Mouse (Mus musculus) cortical plate, adult 2 months (tissue): ENCODE results near the gene Exoc3l4. TPM values are rescaled to one million over a fixed set of nuclear protein-coding genes. Genes with fewer than 3 reads are reported as not detected.
A peak's percentile ranks its signal among the peaks of the same experiment; 100 is the strongest.

Experiments
- H3K27ac ChIP-seq: fragments of 200-500 bp; 2 replicates; pipeline ENCODE4 v1.5.1; 2012; ENCODE audit warnings: low read length, control low read depth, inconsistent platforms; ENCODE audit not compliant: insufficient read depth
- H3K4me1 ChIP-seq: fragments of 200-500 bp; 2 replicates; pipeline ENCODE4 v1.6.1; 2011; ENCODE audit warnings: low read length; ENCODE audit not compliant: control insufficient read depth, insufficient read depth
- H3K4me3 ChIP-seq: fragments of 200-500 bp; 2 replicates; pipeline ENCODE4 v1.5.1; 2011; ENCODE audit warnings: mild to moderate bottlenecking, low read length, control low read depth; ENCODE audit not compliant: insufficient read depth
- CTCF ChIP-seq: fragments of 200-500 bp; IDR thresholded peaks from 2 replicates; pipeline ENCODE4 v1.5.1; 2011; ENCODE audit warnings: mild to moderate bottlenecking, control low read depth, low read length; ENCODE audit not compliant: insufficient read depth; ENCODE audit errors: extremely low read depth
- POLR2A ChIP-seq: fragments of 200-500 bp; IDR thresholded peaks from 2 replicates; pipeline ENCODE4 v1.6.1; 2011; ENCODE audit warnings: mild to moderate bottlenecking, low read length, control low read depth; ENCODE audit not compliant: insufficient read depth; ENCODE audit errors: extremely low read depth
- polyA plus RNA-seq: library from polyadenylated mRNA; depleted of rRNA; stranded (reverse); fragments of >200 nt; gene quantifications from 2 replicates; pipeline ENCODE4 v1.2.3, GENCODE M21; 2012

The Exoc3l4 gene
- polyA plus RNA-seq, 1 experiment, result 2.5 TPM

DNA sequence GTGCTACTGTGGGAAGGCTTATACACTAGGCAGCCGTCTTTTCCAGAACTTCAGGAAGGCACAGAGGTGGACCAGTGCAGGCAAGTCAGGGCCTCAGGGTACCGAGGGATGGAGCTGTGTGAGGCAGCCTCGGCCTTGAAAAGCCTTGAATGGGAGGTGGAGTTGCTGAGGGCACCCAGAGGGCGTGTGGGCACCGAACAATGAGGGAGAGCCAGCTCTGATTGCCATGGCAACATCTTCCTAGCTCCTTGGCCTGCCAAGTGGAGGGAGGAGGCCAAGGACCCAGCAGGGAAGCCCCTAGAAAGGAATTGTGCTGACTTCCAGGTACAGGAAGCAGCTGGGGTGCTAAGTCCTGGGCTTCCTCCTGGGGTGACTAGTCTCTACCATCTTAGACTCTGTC, 7.2 kb upstream of the Exoc3l4 start:
- no peak overlapping the region for H3K27ac ChIP-seq
- TF ChIP-seq POLR2A (no peak), CTCF (no peak)
- no peak overlapping the region for H3K4me3 ChIP-seq
- no peaks in the 10 kb centered on the region for H3K4me1 ChIP-seq

DNA sequence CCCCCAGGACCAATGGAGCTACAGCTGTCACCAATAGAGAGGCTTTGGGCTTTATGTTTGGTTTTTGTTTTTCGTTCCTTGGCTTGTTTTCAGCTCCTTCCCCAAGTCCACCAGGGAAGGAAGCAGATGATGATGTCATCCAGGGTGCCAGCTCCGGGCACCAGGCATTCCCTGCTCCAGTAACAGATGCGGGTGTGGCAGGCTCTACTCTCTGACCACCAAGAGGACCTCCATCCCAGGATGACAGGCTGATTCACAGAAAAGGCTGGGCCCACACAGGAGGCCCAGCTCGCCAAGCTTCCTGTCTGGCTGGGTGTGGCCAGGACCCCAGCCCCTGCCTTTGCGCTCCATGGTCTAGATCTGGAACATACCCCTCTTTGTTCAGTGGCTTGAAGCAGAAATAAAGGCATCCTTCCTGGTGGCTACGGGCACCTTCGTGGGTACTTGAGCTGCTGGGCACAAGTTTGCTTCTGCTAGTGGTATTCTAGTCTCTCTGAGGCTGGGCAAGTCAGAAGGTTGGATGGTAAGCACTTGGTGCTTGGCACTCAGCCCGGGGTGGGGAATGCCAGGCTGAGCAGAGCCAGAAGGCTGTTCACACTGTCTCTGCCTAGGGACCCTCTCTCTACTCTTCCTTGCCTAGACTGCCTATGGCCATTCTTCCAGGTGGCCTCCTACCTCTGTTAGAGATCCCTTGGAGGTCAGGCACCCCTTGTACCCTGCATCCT, 5.0 kb upstream of the Exoc3l4 start:
- Histone ChIP-seq H3K4me3 (no peak overlapping the region), H3K27ac (no peak overlapping the region), H3K4me1 (no peaks in the 10 kb centered on the region)
- TF ChIP-seq POLR2A, result no peak

DNA sequence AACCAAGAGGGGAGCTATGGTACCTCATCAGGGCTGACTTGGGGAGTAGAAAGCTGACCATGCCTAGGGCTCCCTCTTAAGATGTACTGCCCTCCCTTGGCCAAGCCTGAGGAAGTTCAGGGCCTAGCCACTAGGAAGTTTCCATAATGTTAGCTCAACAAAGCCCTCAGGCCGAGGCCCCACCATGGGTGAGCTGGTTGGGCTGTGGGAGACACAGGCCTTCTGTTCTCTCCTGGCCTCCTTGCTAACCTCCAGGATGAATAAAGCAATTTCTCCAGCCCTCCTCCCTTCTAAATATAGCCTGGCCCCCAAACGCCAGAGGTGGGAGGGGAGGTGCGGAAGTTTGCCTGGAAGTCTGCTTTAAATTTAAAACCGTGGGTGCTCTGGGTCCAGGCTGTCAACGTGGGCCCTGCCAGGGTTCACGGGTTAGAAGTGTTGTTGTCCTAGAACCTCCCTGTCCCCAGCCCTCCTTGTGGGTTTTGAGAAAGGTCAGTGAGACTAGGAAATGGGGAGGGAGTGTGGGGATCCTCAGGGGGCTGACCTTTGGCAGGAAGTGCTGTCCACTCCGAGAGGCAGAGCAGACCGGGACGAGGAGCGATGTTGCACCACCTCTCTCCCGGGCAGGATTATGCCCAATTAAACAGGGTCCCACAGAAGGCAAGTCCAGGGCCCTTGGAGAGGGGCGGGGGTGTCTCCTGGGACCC, 4.1 kb upstream of the Exoc3l4 start:
- Histone ChIP-seq H3K4me1 (no peaks in the 10 kb centered on the region), H3K4me3 (no peak overlapping the region), H3K27ac (no peak overlapping the region)
- TF ChIP-seq CTCF (no peak), POLR2A (no peak)

DNA sequence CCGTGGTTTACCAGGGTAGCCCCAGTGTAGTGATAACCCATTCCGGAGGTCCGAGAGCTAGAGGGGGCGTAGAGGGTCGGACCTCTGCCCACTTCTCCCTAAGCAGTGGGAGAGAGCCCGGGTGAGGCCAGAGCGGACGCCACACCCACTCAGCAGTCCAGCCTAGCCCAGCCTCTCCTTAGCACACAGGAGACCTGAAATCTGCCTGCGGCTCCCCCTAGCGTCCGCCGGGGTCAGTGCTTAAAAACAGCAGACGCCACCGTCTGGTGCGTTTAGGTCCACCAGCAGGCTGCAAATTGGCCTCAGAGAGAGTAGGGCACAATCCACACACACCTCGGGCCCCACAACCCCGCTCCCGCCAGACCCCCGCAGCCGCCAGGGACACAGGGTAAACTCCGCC, 3.5 kb upstream of the Exoc3l4 start:
- H3K4me1 ChIP-seq, result peaks cover 1% of the 10 kb centered on the region; the same call in 1 of the 2 replicates
- no peak overlapping the region for H3K4me3 ChIP-seq
- no peak for TF ChIP-seq POLR2A
- TF ChIP-seq CTCF, result peak; percentile 93
- no peak overlapping the region for H3K27ac ChIP-seq

DNA sequence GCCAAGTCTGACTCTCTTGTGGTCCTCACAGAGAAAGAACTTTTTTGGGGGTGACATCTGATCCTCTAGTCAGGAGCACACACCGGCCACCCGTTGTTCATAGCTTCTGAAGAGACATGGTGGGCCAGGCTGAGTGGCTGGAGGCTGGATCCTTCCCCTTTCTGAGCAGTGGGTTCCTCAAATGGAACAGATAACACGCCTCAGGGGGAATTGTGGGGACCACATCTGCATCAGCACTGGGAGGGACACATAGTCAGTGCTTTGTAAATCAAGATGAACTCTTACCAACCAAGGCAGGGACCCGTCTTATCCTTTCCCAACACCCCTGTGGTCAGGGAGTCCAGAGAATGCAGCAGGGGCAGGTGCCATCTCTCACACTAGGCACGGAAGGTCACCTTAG, 3.1 kb downstream of the Exoc3l4 start:
- Histone ChIP-seq H3K27ac (no peak overlapping the region), H3K4me3 (no peak overlapping the region)
- no peak for TF ChIP-seq POLR2A
- no peak for TF ChIP-seq CTCF

DNA sequence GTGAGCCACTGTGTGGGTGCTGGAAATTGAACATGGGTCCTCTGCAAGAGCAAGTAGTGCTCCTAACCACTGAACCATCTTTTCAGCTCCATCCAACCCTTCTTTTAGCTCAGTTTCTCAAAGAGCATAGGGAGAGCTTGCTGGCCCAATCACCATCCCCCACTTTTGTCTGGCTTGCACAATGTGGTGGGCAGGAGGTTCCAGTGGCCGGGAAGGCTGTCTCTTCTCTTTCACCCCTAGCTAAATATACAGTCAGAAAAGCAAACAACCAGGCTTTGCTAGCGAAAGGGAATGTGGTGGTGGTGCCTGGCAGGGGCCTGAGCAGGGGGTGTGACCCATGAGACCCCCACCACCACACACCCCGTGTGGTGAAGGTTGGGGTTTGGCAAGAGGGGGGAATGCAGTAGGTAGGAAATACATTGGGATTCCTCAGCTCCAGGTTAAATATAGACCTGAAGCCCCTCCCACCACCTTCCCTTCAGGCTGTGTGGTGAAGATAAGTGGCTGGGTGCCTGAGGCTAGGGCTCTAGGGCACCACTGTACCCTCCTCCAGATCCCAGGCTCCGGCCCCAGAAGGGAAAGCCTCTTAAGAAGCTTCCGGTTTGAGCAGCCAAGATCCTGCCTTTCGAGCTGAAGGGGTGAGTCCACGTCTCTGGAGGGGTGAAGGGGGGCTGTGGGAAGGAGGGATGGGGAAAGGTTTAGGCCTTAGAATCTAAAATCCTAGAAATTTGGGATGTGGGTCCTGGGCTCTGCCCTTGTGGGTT, 4.3 kb downstream of the Exoc3l4 start:
- Histone ChIP-seq H3K4me1 (peaks cover 1% of the 10 kb centered on the region; the same call in 1 of the 2 replicates), H3K4me3 (no peak overlapping the region), H3K27ac (no peak overlapping the region)
- TF ChIP-seq POLR2A (no peak), CTCF (no peak)

More for the DNA sequence above, 3.1 kb downstream of the Exoc3l4 start:
- H3K4me1 ChIP-seq, result peaks cover 1% of the 10 kb centered on the region; the same call in 1 of the 2 replicates

DNA sequence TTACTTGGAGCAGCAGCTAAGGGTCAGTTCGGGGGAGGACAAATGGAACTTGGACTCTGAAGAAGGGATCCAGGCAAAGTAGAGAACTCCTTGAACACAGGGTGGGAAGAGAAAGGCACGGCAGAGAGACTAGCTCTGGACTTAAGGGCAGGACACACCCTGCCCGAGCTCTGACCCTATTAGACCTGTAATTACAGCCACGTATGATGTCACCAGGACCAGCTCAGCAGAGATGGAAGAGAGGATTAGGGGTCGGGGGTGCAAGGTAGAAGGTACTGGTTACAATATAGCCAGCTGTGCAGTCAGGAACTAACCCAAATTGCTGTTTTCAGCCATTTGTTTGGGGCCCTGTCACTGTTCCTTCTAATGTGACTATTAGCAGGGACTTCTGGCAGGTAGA, 6.0 kb downstream of the Exoc3l4 start:
- Histone ChIP-seq H3K4me1 (peaks cover under 1% of the 10 kb centered on the region; the same call in 1 of the 2 replicates), H3K27ac (no peak overlapping the region), H3K4me3 (no peak overlapping the region)
- TF ChIP-seq POLR2A (no peak), CTCF (no peak)

DNA sequence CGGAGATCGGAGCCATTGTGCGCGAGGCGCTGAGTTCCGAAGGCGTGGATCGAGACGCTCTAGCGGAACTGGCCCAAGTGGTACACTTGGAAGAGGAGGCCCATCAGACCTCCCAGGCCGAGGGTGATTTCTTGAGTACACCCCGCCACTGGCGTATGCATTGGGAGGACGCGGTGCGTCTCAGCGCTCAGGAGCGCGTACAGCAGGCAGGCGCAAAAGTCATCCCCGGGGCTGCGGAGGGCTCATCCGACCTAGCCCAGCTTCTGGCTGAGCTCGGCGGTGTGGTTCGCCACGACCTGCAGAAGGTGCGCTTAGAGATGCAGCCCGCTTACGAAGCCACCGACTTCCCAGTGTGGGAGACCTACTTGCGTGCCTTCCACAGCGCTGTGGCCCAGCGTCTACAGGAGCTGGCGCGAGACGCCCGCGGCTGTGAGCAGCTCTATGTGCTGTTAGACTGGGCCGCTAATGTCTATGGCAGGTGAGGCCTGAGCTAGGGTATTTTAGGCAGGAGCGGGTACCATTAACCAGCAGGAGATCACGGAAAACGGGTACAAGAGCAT, 6.8 kb downstream of the Exoc3l4 start:
- no peak for TF ChIP-seq POLR2A
- no peak for TF ChIP-seq CTCF
- H3K27ac ChIP-seq, result no peak overlapping the region
- H3K4me3 ChIP-seq, result no peak overlapping the region
- H3K4me1 ChIP-seq, result no peaks in the 10 kb centered on the region

DNA sequence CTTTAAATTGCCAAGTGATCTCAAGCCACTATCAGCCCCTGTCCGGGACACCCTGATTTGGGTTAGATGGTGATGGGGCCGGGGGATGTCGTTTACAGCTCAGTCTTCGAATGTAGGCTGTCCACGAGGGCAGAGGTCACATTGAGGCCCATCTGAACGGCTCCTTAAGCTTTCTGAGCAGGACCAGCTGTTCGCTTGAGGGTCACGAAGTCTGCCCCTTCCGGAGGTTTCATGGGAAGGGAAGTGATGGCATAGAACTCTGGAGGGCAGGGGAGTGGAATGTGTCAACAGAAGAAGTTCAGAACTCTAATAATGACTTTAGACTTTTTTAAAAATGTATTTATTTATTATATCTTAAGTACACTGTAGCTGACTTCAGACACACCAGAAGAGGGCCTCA, 7.7 kb downstream of the Exoc3l4 start:
- TF ChIP-seq CTCF (no peak), POLR2A (no peak)
- H3K27ac ChIP-seq, result no peak overlapping the region
- H3K4me3 ChIP-seq, result no peak overlapping the region
- no peaks in the 10 kb centered on the region for H3K4me1 ChIP-seq
